Comparison of ENCODE assay signal across 10 mouse cellular contexts in the genomic region with DNA sequence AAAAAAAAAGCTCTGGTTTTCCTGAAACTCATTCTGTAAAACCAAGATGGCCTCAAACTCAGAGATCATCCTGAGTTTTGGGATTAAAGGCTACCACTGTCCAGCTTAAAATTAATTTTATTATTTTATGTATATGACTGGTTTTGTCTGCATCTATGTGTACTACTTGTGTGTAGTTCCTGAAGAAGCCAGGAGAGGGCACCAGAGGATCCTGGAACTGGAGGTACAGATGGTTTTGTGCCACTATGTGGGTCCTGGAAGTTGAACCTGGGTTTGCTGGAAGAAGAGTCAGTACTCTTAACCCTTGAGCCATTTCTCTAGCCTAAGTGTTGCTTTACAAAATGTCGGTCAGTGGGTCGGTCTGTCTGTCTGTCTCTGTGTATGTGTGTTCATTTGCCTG. TPM values are rescaled to one million over a fixed set of nuclear protein-coding genes. Genes with fewer than 3 reads are reported as not detected.
DNase-seq lines count a peak whose midpoint lies in the region; ATAC-seq and TF ChIP-seq lines count a peak whose summit lies in the region.
"Had no signal": no experiment of that assay in that cellular context is flagged by ENCODE, and none has a peak within 500 bp of the region (broad histone marks: within the 10 kb centered on the region; RNA-seq: fewer than 3 reads in every experiment).

No protein-coding gene starts in this region.

- DNase-seq in embryo, embryonic 10.5 days (ENCODE audit: low spot score), result peak; percentile 52
- DNase-seq in embryo, embryonic 10 days (ENCODE audit: low spot score), result no peak
- DNase-seq in liver, embryonic 14.5 days (ENCODE audit: low read depth in 3 of 3, low spot score in 3 of 3), result peak in 1 of 3 experiments; percentile 23
- DNase-seq in R1 (ENCODE audit: low read depth, low spot score) (peak; percentile 78), MN1 (ENCODE audit: low spot score) (no peak)
- DNase-seq in naive thymus-derived CD4-positive, alpha-beta T cell, adult 2 months (ENCODE audit: low read depth), result peak; percentile 23
- no peak for DNase-seq in cerebellum, adult 11-12 months
- DNase-seq: spleen, adult 18-20 months had no signal

- ATAC-seq in liver, embryonic 14.5 days (ENCODE audit: insufficient read depth), result no peak
- no peak for ATAC-seq in liver, embryonic 12.5 days

- 85% methylated on average over 2 of the region's 2 CpGs for WGBS in liver, embryonic 14.5 days (ENCODE audit: insufficient replicate concordance)
- 84% methylated on average over 2 of the region's 2 CpGs for WGBS in liver, embryonic 12.5 days (ENCODE audit: insufficient replicate concordance)

- TF ChIP-seq EP300 in liver, embryonic 14.5 days (IDR thresholded peaks at IDR 0.05; ENCODE audit: low read depth), result no peak

- H3K4me2 ChIP-seq in liver, embryonic 14.5 days (ENCODE audit: low read depth), result no peak overlapping the region
- no peak overlapping the region for H3K4me2 ChIP-seq in liver, embryonic 12.5 days
- H3K4me2 ChIP-seq: heart, embryonic 15.5 days had no signal

- H3K36me3 ChIP-seq in liver, embryonic 14.5 days (replicated peaks; ENCODE audit: control insufficient read depth, insufficient read depth, low read depth), result no peaks in the 10 kb centered on the region
- H3K36me3 ChIP-seq in liver, embryonic 12.5 days, result no peaks in the 10 kb centered on the region
- H3K36me3 ChIP-seq: heart, embryonic 15.5 days had no signal

- no peak overlapping the region for H3K9ac ChIP-seq in liver, embryonic 14.5 days (replicated peaks)
- H3K9ac ChIP-seq in liver, embryonic 12.5 days, result no peak overlapping the region
- H3K9ac ChIP-seq: heart, embryonic 15.5 days had no signal

- TF ChIP-seq CTCF in liver, embryonic 14.5 days (IDR thresholded peaks at IDR 0.05; ENCODE audit: low read depth), result peak; percentile 52

- no peaks in the 10 kb centered on the region for H3K27me3 ChIP-seq in liver, embryonic 14.5 days (ENCODE audit: control insufficient read depth, insufficient read depth, low read length)
- 0 out of 2 replicates have a peak, but pooled peaks cover 5% of the 10 kb centered on the region for H3K27me3 ChIP-seq in liver, embryonic 12.5 days (replicated peaks)

- H3K4me1 ChIP-seq in liver, embryonic 14.5 days (replicated peaks; ENCODE audit: control insufficient read depth in 2 of 2, insufficient read depth in 2 of 2, low read length in 1 of 2), result peaks cover 0 to 6% of the 10 kb centered on the region in 2 experiments; a peak in 2 of 4 replicates
- H3K4me1 ChIP-seq in liver, embryonic 12.5 days, result peaks cover 4% of the 10 kb centered on the region

- H3K9me3 ChIP-seq in liver, embryonic 14.5 days (ENCODE audit: control insufficient read depth, low read length), result no peaks in the 10 kb centered on the region
- H3K9me3 ChIP-seq in liver, embryonic 12.5 days (replicated peaks), result no peaks in the 10 kb centered on the region
- H3K9me3 ChIP-seq: heart, embryonic 15.5 days had no signal

- H3K27ac ChIP-seq in liver, embryonic 14.5 days, result no peak overlapping the region
- no peak overlapping the region for H3K27ac ChIP-seq in liver, embryonic 12.5 days
- H3K27ac ChIP-seq: heart, embryonic 15.5 days had no signal

- no peak overlapping the region for H3K4me3 ChIP-seq in liver, embryonic 14.5 days (ENCODE audit: insufficient read depth in 1 of 2, low read depth in 2 of 2, low read length in 2 of 2)
- H3K4me3 ChIP-seq in liver, embryonic 12.5 days, result no peak overlapping the region
- H3K4me3 ChIP-seq: heart, embryonic 15.5 days had no signal

RNA-seq across cellular contexts. Expression of a gene that starts 16.0 kb away (rescaled TPM):
- 2.0 and 2.9 TPM in 2 replicates for polyA plus RNA-seq in liver, embryonic 14.5 days (2012; rRNA removed)
- 2.9 TPM in 2 replicates for polyA plus RNA-seq in liver, embryonic 14.5 days (2014; fragmentation: Nextera tagmentation; extraction: Ambion mirVana)
- polyA plus RNA-seq in liver, embryonic 12.5 days (2016; fragmentation: Nextera tagmentation; extraction: Ambion mirVana), result 3.4 and 3.6 TPM in 2 replicates

RNA-seq across cellular contexts. Expression of a gene that starts 26.5 kb away (rescaled TPM):
- 1.7 and 2.0 TPM in 2 replicates for polyA plus RNA-seq in liver, embryonic 14.5 days (2012; rRNA removed)
- 0.70 and 0.72 TPM in 2 replicates for polyA plus RNA-seq in liver, embryonic 14.5 days (2014; fragmentation: Nextera tagmentation; extraction: Ambion mirVana)
- 1.7 and 2.2 TPM in 2 replicates for polyA plus RNA-seq in liver, embryonic 12.5 days (2016; fragmentation: Nextera tagmentation; extraction: Ambion mirVana)

RNA-seq across cellular contexts. Expression of a gene that starts 54.2 kb away (rescaled TPM):
- polyA plus RNA-seq in liver, embryonic 14.5 days (2012; rRNA removed), result 0.47 and 0.53 TPM in 2 replicates
- polyA plus RNA-seq in liver, embryonic 14.5 days (2014; fragmentation: Nextera tagmentation; extraction: Ambion mirVana), result 0.33 and 0.67 TPM in 2 replicates
- 1.2 TPM in 2 replicates for polyA plus RNA-seq in liver, embryonic 12.5 days (2016; fragmentation: Nextera tagmentation; extraction: Ambion mirVana)

Comparison
In these comparisons a context has a peak if more than half of its experiments do, and no peak if none do; other contexts are left out.
1. DNase-seq: peak in embryo, embryonic 10.5 days (single experiment), R1 (single experiment) and naive thymus-derived CD4-positive, alpha-beta T cell, adult 2 months (single experiment); none in embryo, embryonic 10 days (single experiment), cerebellum, adult 11-12 months (single experiment) and MN1 (single experiment).